Mouse (Mus musculus): ENCODE results near the gene Olfr1393.

GRCm38 (mm10) chr11:49249811-49250421 is 28.2 kb upstream of the Olfr1393 start:
- TF ChIP-seq CTCF (IDR thresholded peaks at IDR 0.05; ENCODE audit: control insufficient read depth, insufficient read depth, low read length), result no peak
- TF ChIP-seq POLR2A (IDR thresholded peaks at IDR 0.05; ENCODE audit: borderline replicate concordance, control insufficient read depth, low read depth, low read length), result no peak

All from bone marrow, adult 2 months (tissue).